Mouse (Mus musculus): ENCODE measurements at regions not wholly inside any gene's neighbourhood (a gene's known extent, or its start where the extent isn't known, plus 50 kb on each side); places are given as distances from the start of the nearest gene placed in this dataset.

GRCm38 (mm10) chr12:38972205-38972604 lies 193.0 kb downstream of the Etv1 start:
- TF ChIP-seq CTCF (IDR thresholded peaks at IDR 0.05; ENCODE audit: low read depth) (no peak), EP300 (IDR thresholded peaks at IDR 0.05; ENCODE audit: low read depth) (no peak)

Measured in liver, embryonic 14.5 days (tissue).